Mouse (Mus musculus): ENCODE results near the gene Gm20388. TPM values are rescaled to one million over a fixed set of nuclear protein-coding genes. Genes with fewer than 3 reads are reported as not detected.

The Gm20388 gene
- total RNA-seq, 1 experiment: 27.0 TPM

DNA sequence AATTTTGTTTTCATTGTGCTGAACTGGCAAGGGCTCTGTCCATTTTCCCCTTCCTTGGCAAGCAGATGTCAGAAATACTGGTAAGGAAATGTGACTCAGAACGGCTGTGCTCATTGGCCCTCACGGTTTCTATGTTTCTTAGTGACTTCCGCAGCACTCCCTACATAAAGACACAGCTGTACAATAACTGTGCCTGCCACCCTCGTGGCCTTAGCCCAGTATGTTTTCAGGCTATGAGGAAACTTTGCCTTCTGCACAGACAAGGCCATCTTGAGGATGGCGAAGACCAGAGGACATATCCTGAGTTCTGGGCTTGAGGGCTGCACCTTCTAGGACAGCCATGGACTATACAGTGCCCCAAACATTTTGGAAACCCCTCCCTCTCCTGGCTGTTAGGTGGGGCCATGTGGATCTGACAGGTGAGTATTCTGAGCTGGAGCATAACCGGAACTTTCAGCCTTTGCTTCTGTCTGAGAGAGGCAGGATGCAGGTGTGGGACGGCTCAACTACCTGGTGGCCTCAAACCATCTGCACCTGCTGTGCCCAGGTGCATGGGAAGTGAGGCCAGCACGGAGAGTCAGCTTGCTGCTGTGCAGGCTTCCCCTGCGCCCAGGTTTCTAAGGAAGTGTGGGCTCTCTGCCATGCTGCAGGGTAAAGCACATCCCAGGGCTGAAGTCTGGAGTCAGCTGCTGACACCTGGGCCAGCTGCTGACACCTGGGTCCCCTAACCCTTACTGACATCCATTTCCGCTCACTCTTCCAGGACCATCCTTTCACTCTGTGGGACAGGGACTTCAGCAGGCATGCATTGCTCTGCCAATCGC lies 4146.4 kb downstream of the Gm20388 start:
- in situ Hi-C loops (cut with MboI; ENCODE audit: low sequenced_read_pairs in 2 of 2, unreplicated experiment in 2 of 2): no loop called here
- H3K36me3 ChIP-seq (ENCODE audit: control insufficient read depth, insufficient read depth, low read length, poor library complexity, severe bottlenecking): peaks cover 4% of the 10 kb centered on the region; the same call in 1 of the 2 replicates
- H3K4me3 ChIP-seq (ENCODE audit: insufficient read depth in 1 of 2, low read depth in 1 of 2, low read length in 2 of 2, poor library complexity in 1 of 2, severe bottlenecking in 1 of 2): no peak overlapping the region
- no peaks in the 10 kb centered on the region for H3K9me3 ChIP-seq (ENCODE audit: control insufficient read depth, insufficient read depth, low read depth, low read length)
- no peaks in the 10 kb centered on the region for H3K4me1 ChIP-seq (ENCODE audit: control insufficient read depth in 2 of 2, insufficient read depth in 2 of 2, low read length in 2 of 2, poor library complexity in 1 of 2)
- DNase-seq (ENCODE audit: low read depth, low spot score): no peak
- H3K9ac ChIP-seq (ENCODE audit: insufficient read depth, low read depth, low read length, poor library complexity, severe bottlenecking): no peak overlapping the region
- TF ChIP-seq MAFK (IDR thresholded peaks at IDR 0.05; ENCODE audit: insufficient read depth, low read depth, low read length): no peak
- TF ChIP-seq ZNF384 (IDR thresholded peaks at IDR 0.05; ENCODE audit: low read depth, low read length): no peak
- no peak for TF ChIP-seq ZC3H11A (IDR thresholded peaks at IDR 0.05; ENCODE audit: borderline replicate concordance, low read depth, low read length)
- TF ChIP-seq HCFC1 (IDR thresholded peaks at IDR 0.05; ENCODE audit: borderline replicate concordance, insufficient read depth, low read length): no peak
- no peak for TF ChIP-seq CHD2 (IDR thresholded peaks at IDR 0.05; ENCODE audit: low read depth, low read length)
- H3K27ac ChIP-seq (ENCODE audit: insufficient read depth, low read depth, low read length, poor library complexity, severe bottlenecking): no peak overlapping the region

- Histone ChIP-seq H3K4me3 (ENCODE audit: insufficient read depth in 1 of 2, low read depth in 1 of 2, low read length in 2 of 2, poor library complexity in 1 of 2, severe bottlenecking in 1 of 2) (no peak overlapping the region), H3K9me3 (ENCODE audit: control insufficient read depth, insufficient read depth, low read depth, low read length) (no peaks in the 10 kb centered on the region), H3K4me1 (ENCODE audit: control insufficient read depth in 2 of 2, insufficient read depth in 2 of 2, low read length in 2 of 2, poor library complexity in 1 of 2) (no peaks in the 10 kb centered on the region), H3K36me3 (ENCODE audit: control insufficient read depth, insufficient read depth, low read length, poor library complexity, severe bottlenecking) (no peaks in the 10 kb centered on the region), H3K27ac (ENCODE audit: insufficient read depth, low read depth, low read length, poor library complexity, severe bottlenecking) (no peak overlapping the region), H3K9ac (ENCODE audit: insufficient read depth, low read depth, low read length, poor library complexity, severe bottlenecking) (no peak overlapping the region)
- no peak for TF ChIP-seq ZC3H11A (IDR thresholded peaks at IDR 0.05; ENCODE audit: borderline replicate concordance, low read depth, low read length)
- TF ChIP-seq HCFC1 (IDR thresholded peaks at IDR 0.05; ENCODE audit: borderline replicate concordance, insufficient read depth, low read length): no peak
- TF ChIP-seq ZNF384 (IDR thresholded peaks at IDR 0.05; ENCODE audit: low read depth, low read length): no peak
- no peak for TF ChIP-seq CHD2 (IDR thresholded peaks at IDR 0.05; ENCODE audit: low read depth, low read length)
- TF ChIP-seq MAFK (IDR thresholded peaks at IDR 0.05; ENCODE audit: insufficient read depth, low read depth, low read length): no peak
- in situ Hi-C loops (cut with MboI; ENCODE audit: low sequenced_read_pairs in 2 of 2, unreplicated experiment in 2 of 2): no loop called here
- no peak for DNase-seq (ENCODE audit: low read depth, low spot score)
These were observed 4155.9 kb downstream of the Gm20388 start for GRCm38 (mm10) chr8:124066325-124067058.

DNA sequence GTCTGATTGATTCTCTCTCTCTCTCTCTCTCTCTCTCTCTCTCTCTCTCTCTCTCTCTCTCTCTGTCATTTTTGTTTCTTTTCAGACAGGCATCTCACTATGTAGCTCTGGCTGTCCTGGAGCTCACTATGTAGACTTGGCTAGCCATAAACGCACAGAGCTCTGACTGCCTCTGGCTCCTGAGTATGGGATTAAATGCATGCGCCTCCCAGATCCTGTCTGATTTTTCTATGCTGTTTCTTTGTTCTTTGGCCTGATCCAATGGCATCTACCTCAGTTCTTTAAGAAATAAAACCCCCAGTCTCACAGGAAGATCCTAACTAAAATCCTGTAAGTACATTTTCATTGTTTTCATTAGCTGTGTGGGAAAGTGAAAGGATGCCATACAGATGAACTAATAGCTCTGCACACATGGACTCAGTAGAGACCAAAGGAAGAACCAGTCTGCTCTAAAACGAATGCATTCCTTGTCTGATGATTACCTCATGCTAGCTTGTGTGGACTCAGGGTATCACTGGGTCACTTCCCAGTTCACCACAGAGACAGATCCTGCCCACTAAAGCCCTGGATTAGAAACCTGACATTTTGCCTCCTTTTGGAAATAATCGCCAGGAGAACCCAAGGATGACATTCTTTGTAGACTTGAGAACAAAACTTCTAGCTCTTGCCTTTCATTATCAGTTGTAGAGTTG lies 4156.6 kb downstream of the Gm20388 start:
- H3K9ac ChIP-seq (ENCODE audit: insufficient read depth, low read depth, low read length, poor library complexity, severe bottlenecking): no peak overlapping the region
- TF ChIP-seq HCFC1 (IDR thresholded peaks at IDR 0.05; ENCODE audit: borderline replicate concordance, insufficient read depth, low read length) (no peak), MAFK (IDR thresholded peaks at IDR 0.05; ENCODE audit: insufficient read depth, low read depth, low read length) (no peak), ZNF384 (IDR thresholded peaks at IDR 0.05; ENCODE audit: low read depth, low read length) (no peak), CHD2 (IDR thresholded peaks at IDR 0.05; ENCODE audit: low read depth, low read length) (no peak), ZC3H11A (IDR thresholded peaks at IDR 0.05; ENCODE audit: borderline replicate concordance, low read depth, low read length) (no peak)
- H3K36me3 ChIP-seq (ENCODE audit: control insufficient read depth, insufficient read depth, low read length, poor library complexity, severe bottlenecking): no peaks in the 10 kb centered on the region
- no peaks in the 10 kb centered on the region for H3K9me3 ChIP-seq (ENCODE audit: control insufficient read depth, insufficient read depth, low read depth, low read length)
- no peak overlapping the region for H3K4me3 ChIP-seq (ENCODE audit: insufficient read depth in 1 of 2, low read depth in 1 of 2, low read length in 2 of 2, poor library complexity in 1 of 2, severe bottlenecking in 1 of 2)
- no peak overlapping the region for H3K27ac ChIP-seq (ENCODE audit: insufficient read depth, low read depth, low read length, poor library complexity, severe bottlenecking)
- in situ Hi-C loops (cut with MboI; ENCODE audit: low sequenced_read_pairs in 2 of 2, unreplicated experiment in 2 of 2): no loop called here
- no peak for DNase-seq (ENCODE audit: low read depth, low spot score)
- no peaks in the 10 kb centered on the region for H3K4me1 ChIP-seq (ENCODE audit: control insufficient read depth in 2 of 2, insufficient read depth in 2 of 2, low read length in 2 of 2, poor library complexity in 1 of 2)

DNA sequence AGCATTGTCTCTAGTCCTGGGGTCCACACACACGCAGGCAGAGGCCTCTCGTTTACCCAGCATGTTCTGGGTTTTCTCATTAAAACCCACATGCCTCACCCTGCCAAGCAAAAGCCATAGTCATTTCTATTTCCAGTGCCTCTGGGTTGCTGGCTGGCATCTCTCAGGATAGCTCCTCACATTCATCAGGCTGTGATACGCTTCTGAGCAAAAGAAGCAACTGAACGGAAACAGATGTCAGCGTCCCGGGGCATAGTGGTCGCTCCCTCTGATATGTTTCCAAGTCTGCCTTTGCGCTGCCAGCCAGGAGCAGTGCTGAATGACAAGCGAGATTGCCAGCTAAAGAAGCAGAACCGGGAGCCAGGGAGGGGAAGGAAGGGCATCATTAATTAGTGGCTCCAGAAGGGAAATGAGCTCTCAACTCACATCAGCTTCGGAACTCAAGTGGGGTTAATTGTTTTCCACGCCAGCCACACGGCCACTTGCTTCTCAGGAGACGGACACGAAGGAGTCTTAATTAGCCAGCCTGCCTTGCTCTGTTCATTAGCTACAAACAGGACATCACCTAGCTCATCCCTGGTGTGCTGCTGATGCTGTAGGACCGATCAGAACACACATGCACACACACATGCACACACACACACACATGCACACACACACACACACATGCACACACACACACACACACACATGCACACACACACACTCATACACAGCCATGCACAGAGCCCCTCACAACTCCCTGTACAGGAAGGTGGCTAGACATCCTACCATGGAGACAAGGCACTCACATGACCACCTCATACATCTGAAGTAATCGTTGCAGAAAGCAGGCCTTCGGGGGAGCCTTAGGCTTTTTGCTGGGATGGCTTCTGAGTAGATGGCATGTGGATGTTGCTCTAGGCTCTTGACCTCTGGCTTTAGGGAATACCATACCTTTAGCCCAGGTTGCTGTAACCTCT lies 4160.0 kb downstream of the Gm20388 start:
- no peaks in the 10 kb centered on the region for H3K9me3 ChIP-seq (ENCODE audit: control insufficient read depth, insufficient read depth, low read depth, low read length)
- no peaks in the 10 kb centered on the region for H3K4me1 ChIP-seq (ENCODE audit: control insufficient read depth in 2 of 2, insufficient read depth in 2 of 2, low read length in 2 of 2, poor library complexity in 1 of 2)
- no peak overlapping the region for H3K4me3 ChIP-seq (ENCODE audit: insufficient read depth in 1 of 2, low read depth in 1 of 2, low read length in 2 of 2, poor library complexity in 1 of 2, severe bottlenecking in 1 of 2)
- in situ Hi-C loops (cut with MboI; ENCODE audit: low sequenced_read_pairs in 2 of 2, unreplicated experiment in 2 of 2): no loop called here
- H3K36me3 ChIP-seq (ENCODE audit: control insufficient read depth, insufficient read depth, low read length, poor library complexity, severe bottlenecking): no peaks in the 10 kb centered on the region
- TF ChIP-seq ZC3H11A (IDR thresholded peaks at IDR 0.05; ENCODE audit: borderline replicate concordance, low read depth, low read length): no peak
- TF ChIP-seq MAFK (IDR thresholded peaks at IDR 0.05; ENCODE audit: insufficient read depth, low read depth, low read length): no peak
- no peak for TF ChIP-seq CHD2 (IDR thresholded peaks at IDR 0.05; ENCODE audit: low read depth, low read length)
- TF ChIP-seq HCFC1 (IDR thresholded peaks at IDR 0.05; ENCODE audit: borderline replicate concordance, insufficient read depth, low read length): no peak
- TF ChIP-seq ZNF384 (IDR thresholded peaks at IDR 0.05; ENCODE audit: low read depth, low read length): no peak
- no peak for DNase-seq (ENCODE audit: low read depth, low spot score)
- no peak overlapping the region for H3K27ac ChIP-seq (ENCODE audit: insufficient read depth, low read depth, low read length, poor library complexity, severe bottlenecking)
- H3K9ac ChIP-seq (ENCODE audit: insufficient read depth, low read depth, low read length, poor library complexity, severe bottlenecking): no peak overlapping the region
